Mouse (Mus musculus): ENCODE measurements around the gene Efs. TPM values are rescaled to one million over a fixed set of nuclear protein-coding genes. Genes with fewer than 3 reads are reported as not detected.

Efs gene
- polyA plus RNA-seq, 1 experiment: 1.7 TPM

- TF ChIP-seq POLR2A (IDR thresholded peaks at IDR 0.05; ENCODE audit: borderline replicate concordance, control insufficient read depth, low read depth, low read length): peak; percentile 22; the same call in 1 of the 2 replicates
- no peak for TF ChIP-seq CTCF (IDR thresholded peaks at IDR 0.05; ENCODE audit: control insufficient read depth, insufficient read depth, low read length)
- H3K4me3 ChIP-seq (replicated peaks; ENCODE audit: control insufficient read depth, low read depth, low read length): peak overlapping the region; percentile 70
- under 1% methylated on average over 66 of the region's 72 CpGs for WGBS
- H3K27ac ChIP-seq (ENCODE audit: control insufficient read depth, insufficient read depth, low read depth, low read length, poor library complexity): peak overlapping the region; percentile 64
- no peaks in the 10 kb centered on the region; the same call in 1 of the 2 replicates for H3K4me1 ChIP-seq (ENCODE audit: control insufficient read depth, insufficient read depth, low read length)
These were observed 49.3 kb downstream of the Efs start for GRCm38 (mm10) chr14:54876539-54877047.

DNA sequence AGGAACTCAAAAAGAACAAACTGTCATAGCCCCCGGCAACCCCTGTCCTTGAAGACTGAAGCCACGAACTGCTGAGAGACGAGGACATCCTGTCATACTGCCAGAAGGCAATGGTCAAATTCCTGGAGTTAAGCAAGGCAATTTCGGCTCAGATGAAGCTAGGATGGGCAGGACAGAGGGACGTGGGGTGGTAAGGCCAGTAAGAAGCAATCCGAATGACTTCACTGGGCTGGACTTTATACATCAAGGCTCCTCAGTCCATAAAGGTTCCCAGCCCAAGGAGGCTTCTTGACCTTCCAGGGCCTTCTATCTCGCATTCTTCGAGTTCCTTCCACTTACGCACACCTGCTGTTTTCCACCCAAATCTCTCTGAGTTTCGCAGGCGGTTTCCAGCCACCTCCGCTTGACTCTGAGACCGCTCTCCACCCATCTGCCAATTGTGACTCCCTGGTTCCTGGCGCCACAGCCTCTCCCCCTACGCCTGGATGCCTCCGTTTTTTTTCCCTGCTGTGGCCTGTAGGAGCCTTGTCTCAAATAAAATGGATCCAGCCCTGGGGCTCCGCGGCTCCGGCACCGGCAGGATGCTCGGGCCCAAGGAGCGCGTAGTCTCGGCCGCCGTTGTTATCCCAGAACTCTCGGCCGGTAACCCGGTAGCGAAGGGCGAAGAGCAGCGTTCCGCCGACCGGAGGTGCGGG lies 49.9 kb downstream of the Efs start:
- H3K27ac ChIP-seq (ENCODE audit: control insufficient read depth, insufficient read depth, low read depth, low read length, poor library complexity): peak overlapping the region; percentile 56; the same call in 1 of the 2 replicates
- H3K4me3 ChIP-seq (replicated peaks; ENCODE audit: control insufficient read depth, low read depth, low read length): peak overlapping the region; percentile 70
- no peaks in the 10 kb centered on the region; the same call in 1 of the 2 replicates for H3K4me1 ChIP-seq (ENCODE audit: control insufficient read depth, insufficient read depth, low read length)
- 6% methylated on average over 36 of the region's 36 CpGs for WGBS
- TF ChIP-seq CTCF (IDR thresholded peaks at IDR 0.05; ENCODE audit: control insufficient read depth, insufficient read depth, low read length): no peak

DNA sequence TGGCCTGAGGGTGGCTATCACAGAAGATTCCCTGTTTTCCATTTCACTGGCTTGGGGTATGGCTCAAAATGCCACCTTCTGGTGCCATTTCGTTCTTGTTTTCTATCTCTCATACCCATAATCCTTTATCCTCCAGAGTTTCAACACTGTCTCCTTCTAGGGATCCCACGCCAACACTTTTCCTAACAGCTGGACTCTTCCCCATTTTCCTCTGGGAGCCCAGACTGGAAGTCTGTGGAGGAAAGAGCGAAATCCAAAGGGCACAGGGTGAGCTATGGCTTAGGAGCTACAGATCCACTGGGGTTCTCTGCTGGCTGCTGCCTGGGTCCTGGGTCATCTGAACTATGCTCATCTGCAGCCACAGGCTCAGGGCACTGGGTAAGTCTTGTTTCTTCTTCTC lies 51.8 kb downstream of the Efs start:
- TF ChIP-seq POLR2A (IDR thresholded peaks at IDR 0.05; ENCODE audit: borderline replicate concordance, control insufficient read depth, low read depth, low read length) (no peak), CTCF (IDR thresholded peaks at IDR 0.05; ENCODE audit: control insufficient read depth, insufficient read depth, low read length) (no peak)
- no peaks in the 10 kb centered on the region; the same call in 1 of the 2 replicates for H3K4me1 ChIP-seq (ENCODE audit: control insufficient read depth, insufficient read depth, low read length)
- H3K4me3 ChIP-seq (replicated peaks; ENCODE audit: control insufficient read depth, low read depth, low read length): no peak overlapping the region
- 82% methylated on average over 3 of the region's 3 CpGs for WGBS
- H3K27ac ChIP-seq (ENCODE audit: control insufficient read depth, insufficient read depth, low read depth, low read length, poor library complexity): no peak overlapping the region

GRCm38 (mm10) chr14:54870861-54871260 lies 55.1 kb downstream of the Efs start, which contains the start of gene Homez:
TSS of gene Homez (minus strand) at chr14:54870961.
- 74% methylated on average over 5 of the region's 5 CpGs for WGBS
- peaks cover 2% of the 10 kb centered on the region for H3K4me1 ChIP-seq (ENCODE audit: control insufficient read depth, insufficient read depth, low read length)
- H3K27ac ChIP-seq (ENCODE audit: control insufficient read depth, insufficient read depth, low read depth, low read length, poor library complexity): no peak within 1 kb of the TSS
- no peak for TF ChIP-seq POLR2A (IDR thresholded peaks at IDR 0.05; ENCODE audit: borderline replicate concordance, control insufficient read depth, low read depth, low read length)
- no peak for TF ChIP-seq CTCF (IDR thresholded peaks at IDR 0.05; ENCODE audit: control insufficient read depth, insufficient read depth, low read length)
- H3K4me3 ChIP-seq (replicated peaks; ENCODE audit: control insufficient read depth, low read depth, low read length): no peak within 1 kb of the TSS

GRCm38 (mm10) chr14:54868026-54868425 lies 57.9 kb downstream of the Efs start:
- peaks cover 2% of the 10 kb centered on the region for H3K4me1 ChIP-seq (ENCODE audit: control insufficient read depth, insufficient read depth, low read length)
- TF ChIP-seq CTCF (IDR thresholded peaks at IDR 0.05; ENCODE audit: control insufficient read depth, insufficient read depth, low read length) (no peak), POLR2A (IDR thresholded peaks at IDR 0.05; ENCODE audit: borderline replicate concordance, control insufficient read depth, low read depth, low read length) (no peak)
- no peak overlapping the region for H3K27ac ChIP-seq (ENCODE audit: control insufficient read depth, insufficient read depth, low read depth, low read length, poor library complexity)
- no peak overlapping the region for H3K4me3 ChIP-seq (replicated peaks; ENCODE audit: control insufficient read depth, low read depth, low read length)
- 25% methylated on average over 4 of the region's 4 CpGs for WGBS

DNA sequence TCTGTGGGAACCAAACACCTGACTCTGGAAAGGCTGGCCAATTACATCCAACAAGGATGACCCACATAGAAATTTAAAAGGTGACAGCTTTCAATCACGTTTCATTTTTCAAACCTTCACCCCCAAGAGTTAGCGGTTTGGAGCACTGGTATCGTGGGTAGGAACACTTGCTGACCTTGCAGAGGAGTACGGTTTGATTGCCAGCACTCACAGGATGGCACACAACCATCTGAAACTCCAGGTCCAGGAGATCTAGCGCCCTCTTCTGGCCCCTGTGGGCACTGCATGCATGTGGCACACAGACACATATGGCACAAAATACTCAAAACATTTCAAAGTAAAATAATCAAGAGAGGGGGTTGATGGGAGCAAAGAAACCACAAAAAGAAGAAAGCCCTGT lies 59.0 kb downstream of the Efs start:
- Histone ChIP-seq H3K27ac (ENCODE audit: control insufficient read depth, insufficient read depth, low read depth, low read length, poor library complexity) (no peak overlapping the region), H3K4me1 (ENCODE audit: control insufficient read depth, insufficient read depth, low read length) (peaks cover 2% of the 10 kb centered on the region), H3K4me3 (replicated peaks; ENCODE audit: control insufficient read depth, low read depth, low read length) (no peak overlapping the region)
- peak; percentile 64 for TF ChIP-seq CTCF (IDR thresholded peaks at IDR 0.05; ENCODE audit: control insufficient read depth, insufficient read depth, low read length)
- no peak for TF ChIP-seq POLR2A (IDR thresholded peaks at IDR 0.05; ENCODE audit: borderline replicate concordance, control insufficient read depth, low read depth, low read length)
- 68% methylated on average over 5 of the region's 5 CpGs for WGBS

Other genes with a start within 250 kb of the Efs start
- 14.8 and 35.0 TPM in 2 replicates for gene 1700123O20Rik, start 239.9 kb downstream of the Efs start, polyA plus RNA-seq (2011; ENCODE audit: insufficient read depth, insufficient read length, low replicate concordance, missing spikeins)
- 284 and 378 TPM in 2 replicates for gene Acin1, start 239.2 kb downstream of the Efs start, polyA plus RNA-seq (2011; ENCODE audit: insufficient read depth, insufficient read length, low replicate concordance, missing spikeins)
- gene Gm29776, start 227.3 kb downstream of the Efs start, polyA plus RNA-seq (2011; ENCODE audit: insufficient read depth, insufficient read length, low replicate concordance, missing spikeins): not detected in 2 replicates
- gene Cebpe, start 214.0 kb downstream of the Efs start, polyA plus RNA-seq (2011; ENCODE audit: insufficient read depth, insufficient read length, low replicate concordance, missing spikeins): 41.3 and 90.9 TPM in 2 replicates
- 2.6 and 4.5 TPM in 2 replicates for gene Slc7a8, start 144.2 kb downstream of the Efs start, polyA plus RNA-seq (2011; ENCODE audit: insufficient read depth, insufficient read length, low replicate concordance, missing spikeins)
- gene Rnf212b, start 112.0 kb downstream of the Efs start, polyA plus RNA-seq (2011; ENCODE audit: insufficient read depth, insufficient read length, low replicate concordance, missing spikeins): not detected in 2 replicates
- gene Homez, start 55.2 kb downstream of the Efs start, polyA plus RNA-seq (2011; ENCODE audit: insufficient read depth, insufficient read length, low replicate concordance, missing spikeins): 2.8 and 5.2 TPM in 2 replicates
- gene Ppp1r3e, start 48.6 kb downstream of the Efs start, polyA plus RNA-seq (2011; ENCODE audit: insufficient read depth, insufficient read length, low replicate concordance, missing spikeins): 2.0 and 4.9 TPM in 2 replicates
- 6.7 and 18.1 TPM in 2 replicates for gene Bcl2l2, start 42.7 kb downstream of the Efs start, polyA plus RNA-seq (2011; ENCODE audit: insufficient read depth, insufficient read length, low replicate concordance, missing spikeins)
- gene Gm20521, start 42.7 kb downstream of the Efs start, polyA plus RNA-seq (2011; ENCODE audit: insufficient read depth, insufficient read length, low replicate concordance, missing spikeins): not detected in 2 replicates
- gene Pabpn1, start 33.6 kb downstream of the Efs start, polyA plus RNA-seq (2011; ENCODE audit: insufficient read depth, insufficient read length, low replicate concordance, missing spikeins): 124 and 140 TPM in 2 replicates
- gene Slc22a17, start 13.0 kb downstream of the Efs start, polyA plus RNA-seq (2011; ENCODE audit: insufficient read depth, insufficient read length, low replicate concordance, missing spikeins): 4.2 and 4.5 TPM in 2 replicates
- not detected in 2 replicates for gene Il25, start 6.6 kb upstream of the Efs start, polyA plus RNA-seq (2011; ENCODE audit: insufficient read depth, insufficient read length, low replicate concordance, missing spikeins)
- not detected in 2 replicates for gene Cmtm5, start 10.1 kb upstream of the Efs start, polyA plus RNA-seq (2011; ENCODE audit: insufficient read depth, insufficient read length, low replicate concordance, missing spikeins)
- gene Myh6, start 40.8 kb upstream of the Efs start, polyA plus RNA-seq (2011; ENCODE audit: insufficient read depth, insufficient read length, low replicate concordance, missing spikeins): 3.3 TPM in 1 of 2 replicates, not detected in the other
- gene Gm17428, start 50.8 kb upstream of the Efs start, polyA plus RNA-seq (2011; ENCODE audit: insufficient read depth, insufficient read length, low replicate concordance, missing spikeins): not detected in 2 replicates
- 0.59 TPM in 1 of 2 replicates, not detected in the other for gene Myh7, start 68.5 kb upstream of the Efs start, polyA plus RNA-seq (2011; ENCODE audit: insufficient read depth, insufficient read length, low replicate concordance, missing spikeins)
- gene Ngdn, start 89.3 kb upstream of the Efs start, polyA plus RNA-seq (2011; ENCODE audit: insufficient read depth, insufficient read length, low replicate concordance, missing spikeins): 30.5 and 49.9 TPM in 2 replicates
- gene Zfhx2, start 166.2 kb upstream of the Efs start, polyA plus RNA-seq (2011; ENCODE audit: insufficient read depth, insufficient read length, low replicate concordance, missing spikeins): 4.0 and 5.3 TPM in 2 replicates
- gene Thtpa, start 168.7 kb upstream of the Efs start, polyA plus RNA-seq (2011; ENCODE audit: insufficient read depth, insufficient read length, low replicate concordance, missing spikeins): 2.6 and 6.5 TPM in 2 replicates
- 64.8 and 112 TPM in 2 replicates for gene Ap1g2, start 180.5 kb upstream of the Efs start, polyA plus RNA-seq (2011; ENCODE audit: insufficient read depth, insufficient read length, low replicate concordance, missing spikeins)
- not detected in 2 replicates for gene Jph4, start 190.8 kb upstream of the Efs start, polyA plus RNA-seq (2011; ENCODE audit: insufficient read depth, insufficient read length, low replicate concordance, missing spikeins)